Mouse (Mus musculus) forebrain, embryonic 16.5 days (tissue): ENCODE measurements around the gene Gatad2a. TPM values are rescaled to one million over a fixed set of nuclear protein-coding genes. Genes with fewer than 3 reads are reported as not detected.
"Not testable (repeated sequence)": the region's sequence is repeated elsewhere in the genome, so short reads cannot be mapped to it uniquely, and the experiment has no call there.

Source experiments
- ATAC-seq: fragments of 200-750 bp; cut with Nextera tagmentation; 2 replicates; pipeline ENCODE4 v1.8.0; 2017; ENCODE audit warnings: mild to moderate bottlenecking, moderate library complexity
- H3K27ac ChIP-seq: fragments of 300-500 bp; sonication (generic); 2 replicates; pipeline ENCODE4 v1.5.1; 2014; ENCODE audit warnings: low read length, control low read depth
- H3K27me3 ChIP-seq: fragments of 300-500 bp; sonication (generic); replicated peaks from 2 replicates; pipeline ENCODE4 v1.6.1; 2014; ENCODE audit warnings: low read length; ENCODE audit not compliant: control insufficient read depth, insufficient read depth
- H3K36me3 ChIP-seq: fragments of 300-500 bp; sonication (generic); 2 replicates; pipeline ENCODE4 v1.6.1; 2014; ENCODE audit not compliant: control insufficient read depth, insufficient read depth
- H3K4me1 ChIP-seq: fragments of 300-500 bp; sonication (generic); replicated peaks from 2 replicates; pipeline ENCODE4 v1.6.1; 2014; ENCODE audit warnings: low read length; ENCODE audit not compliant: control insufficient read depth, insufficient read depth
- H3K4me2 ChIP-seq: fragments of 300-500 bp; sonication (generic); 2 replicates; pipeline ENCODE4 v1.6.1; 2014; ENCODE audit warnings: mild to moderate bottlenecking, low read length, control low read depth
- H3K4me3 ChIP-seq: fragments of 300-500 bp; sonication (generic); replicated peaks from 2 replicates; pipeline ENCODE4 v1.5.1; 2014; ENCODE audit warnings: mild to moderate bottlenecking, low read length, control low read depth
- H3K9ac ChIP-seq: fragments of 300-500 bp; sonication (generic); replicated peaks from 2 replicates; pipeline ENCODE4 v1.6.1; 2014; ENCODE audit warnings: low read depth, low read length, control low read depth
- H3K9me3 ChIP-seq: fragments of 300-500 bp; sonication (generic); 2 replicates; pipeline ENCODE4 v1.6.1; 2016; ENCODE audit warnings: low read length; ENCODE audit not compliant: control insufficient read depth
- WGBS: fragments of 180-500 bp; shearing (Covaris S2); extraction: QIAGEN DNeasy Blood & Tissue Kit; methylation state at CpG from one replicate; pipeline ENCODE4 v1.1.7; 2014; 5-methylcytosine and 5-hydroxymethylcytosine counted together
- polyA plus RNA-seq: library from polyadenylated mRNA; unstranded; fragments of >200 nt; fragmentation: Nextera tagmentation; extraction: Ambion mirVana; gene quantifications from 2 replicates; pipeline ENCODE4 v1.2.1, GENCODE M21; 2015

Gene Gatad2a
- polyA plus RNA-seq, 1 experiment from 2014 or later: 22.6 TPM

- no peak overlapping the region for H3K4me2 ChIP-seq
- H3K4me1 ChIP-seq: no peaks in the 10 kb centered on the region
- 71% methylated on average over 1 of the region's 1 CpGs for WGBS
- H3K36me3 ChIP-seq: peaks cover 29% of the 10 kb centered on the region
- H3K27ac ChIP-seq: no peak overlapping the region
- H3K9me3 ChIP-seq: no peaks in the 10 kb centered on the region
- no peak overlapping the region for H3K9ac ChIP-seq
- no peaks in the 10 kb centered on the region for H3K27me3 ChIP-seq
- no peak for ATAC-seq
- no peak overlapping the region for H3K4me3 ChIP-seq
Observed at GRCm38 (mm10) chr8:70015017-70015416, 18.8 kb upstream of the Gatad2a start.

GRCm38 (mm10) chr8:70012763-70013162 lies 16.6 kb upstream of the Gatad2a start:
- WGBS: 88% methylated on average over 1 of the region's 1 CpGs
- H3K4me1 ChIP-seq: no peaks in the 10 kb centered on the region
- H3K36me3 ChIP-seq: peaks cover 14% of the 10 kb centered on the region
- H3K27me3 ChIP-seq: no peaks in the 10 kb centered on the region
- H3K9me3 ChIP-seq: no peaks in the 10 kb centered on the region
- H3K4me3 ChIP-seq: no peak overlapping the region
- no peak overlapping the region for H3K4me2 ChIP-seq
- H3K27ac ChIP-seq: no peak overlapping the region
- H3K9ac ChIP-seq: no peak overlapping the region
- ATAC-seq: 0 out of 2 replicates have a peak, but pooled peaks have one; percentile 22

DNA sequence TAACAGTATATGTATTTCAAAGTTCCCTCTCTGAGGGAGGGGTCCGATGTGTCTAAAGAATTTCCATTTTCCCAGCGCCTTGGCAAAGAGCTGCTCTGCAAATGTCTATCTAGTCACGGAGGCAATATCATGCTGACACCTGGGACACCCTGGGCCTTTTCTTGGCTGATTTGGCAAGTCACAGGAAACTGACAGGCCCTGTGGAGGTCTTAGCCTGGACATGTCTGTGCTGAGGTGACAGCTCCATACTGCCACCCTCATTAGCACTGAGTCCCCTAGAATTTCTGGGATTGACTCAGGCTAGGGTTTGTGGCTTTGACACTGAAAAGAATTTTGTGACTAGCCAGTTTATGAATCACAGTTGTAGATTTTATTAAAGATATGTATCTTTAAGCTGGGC lies 16.2 kb upstream of the Gatad2a start:
- Histone ChIP-seq H3K4me1 (no peaks in the 10 kb centered on the region), H3K9ac (no peak overlapping the region), H3K27ac (no peak overlapping the region), H3K4me3 (no peak overlapping the region), H3K27me3 (no peaks in the 10 kb centered on the region), H3K36me3 (peaks cover 10% of the 10 kb centered on the region), H3K4me2 (no peak overlapping the region), H3K9me3 (no peaks in the 10 kb centered on the region)
- WGBS: 78% methylated on average over 3 of the region's 3 CpGs
- no peak for ATAC-seq

DNA sequence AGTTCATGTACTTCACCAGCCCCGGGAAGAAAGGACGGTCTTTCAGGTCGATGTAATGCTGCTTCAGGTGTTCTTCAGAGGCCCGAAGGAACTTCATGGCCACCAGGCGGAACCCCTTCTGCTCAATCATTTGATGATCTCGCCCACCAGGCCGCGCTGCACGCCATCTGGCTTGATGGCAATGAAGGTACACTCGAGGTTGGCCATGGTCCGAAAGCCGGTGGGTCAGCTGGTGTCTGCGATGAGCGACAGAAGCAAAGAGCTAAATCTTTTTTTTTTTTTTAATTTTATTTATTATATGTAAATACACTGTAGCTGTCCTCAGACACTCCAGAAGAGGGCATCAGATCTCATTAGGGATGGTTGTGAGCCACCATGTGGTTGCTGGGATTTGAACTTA lies 14.6 kb upstream of the Gatad2a start:
- 92% methylated on average over 14 of the region's 14 CpGs for WGBS
- not testable (repeated sequence) for ATAC-seq, H3K9ac ChIP-seq

DNA sequence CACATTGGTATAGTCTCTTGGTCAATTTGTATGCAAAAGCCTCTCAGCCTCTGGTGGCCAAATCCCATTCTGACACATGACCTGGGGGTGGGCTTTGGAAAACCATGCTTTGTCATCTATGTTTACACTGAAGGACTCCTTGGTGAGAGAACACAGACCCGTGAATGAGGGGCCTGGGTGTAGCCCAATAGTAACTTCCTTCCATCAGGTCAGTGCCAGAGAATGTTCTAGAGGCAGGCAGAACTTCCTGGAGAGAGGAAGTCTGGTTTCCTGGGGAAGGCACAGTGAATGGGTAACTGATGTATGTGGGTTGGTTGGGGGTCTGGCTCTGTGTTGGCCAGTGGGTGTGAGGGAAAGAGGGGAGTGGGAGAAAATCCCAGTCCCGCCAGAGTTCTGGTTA lies 9.0 kb upstream of the Gatad2a start:
- ATAC-seq: no peak
- Histone ChIP-seq H3K36me3 (no peaks in the 10 kb centered on the region), H3K9ac (no peak overlapping the region), H3K27me3 (no peaks in the 10 kb centered on the region), H3K4me2 (no peak overlapping the region), H3K4me1 (no peaks in the 10 kb centered on the region), H3K27ac (no peak overlapping the region), H3K9me3 (no peaks in the 10 kb centered on the region), H3K4me3 (no peak overlapping the region)
- WGBS: 53% methylated on average over 2 of the region's 2 CpGs

More for the DNA sequence above, 14.6 kb upstream of the Gatad2a start:
- H3K9me3 ChIP-seq, H3K4me3 ChIP-seq, H3K27me3 ChIP-seq, H3K4me2 ChIP-seq, H3K27ac ChIP-seq, H3K36me3 ChIP-seq, H3K4me1 ChIP-seq: not testable (repeated sequence)

DNA sequence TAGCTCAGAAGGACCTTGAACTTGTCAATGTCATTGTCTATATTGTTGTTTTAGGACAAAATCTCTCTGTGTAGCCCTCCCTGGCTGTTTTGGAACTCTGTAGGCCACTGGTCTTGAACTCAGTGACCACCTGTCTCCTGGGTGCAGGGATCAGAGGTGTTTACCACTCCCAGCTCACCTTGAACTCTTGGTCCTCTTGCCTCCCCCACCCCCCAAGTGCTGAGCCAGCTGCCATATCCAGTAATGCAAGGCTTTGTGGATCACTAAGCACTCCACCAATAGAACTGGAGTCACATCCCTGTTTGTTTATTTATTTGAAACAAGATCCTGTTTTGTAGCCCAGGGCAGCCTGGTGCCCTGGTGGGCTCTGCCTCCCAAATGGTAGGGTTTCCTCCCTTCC lies 8.2 kb upstream of the Gatad2a start:
- no peak for ATAC-seq
- Histone ChIP-seq H3K36me3 (no peaks in the 10 kb centered on the region), H3K4me2 (no peak overlapping the region), H3K9me3 (no peaks in the 10 kb centered on the region), H3K9ac (no peak overlapping the region), H3K4me3 (no peak overlapping the region), H3K27me3 (no peaks in the 10 kb centered on the region), H3K4me1 (no peaks in the 10 kb centered on the region), H3K27ac (no peak overlapping the region)

- no peak overlapping the region for H3K4me3 ChIP-seq
- 49% methylated on average over 4 of the region's 4 CpGs for WGBS
Observed at GRCm38 (mm10) chr8:70003204-70003657, 7.0 kb upstream of the Gatad2a start.

DNA sequence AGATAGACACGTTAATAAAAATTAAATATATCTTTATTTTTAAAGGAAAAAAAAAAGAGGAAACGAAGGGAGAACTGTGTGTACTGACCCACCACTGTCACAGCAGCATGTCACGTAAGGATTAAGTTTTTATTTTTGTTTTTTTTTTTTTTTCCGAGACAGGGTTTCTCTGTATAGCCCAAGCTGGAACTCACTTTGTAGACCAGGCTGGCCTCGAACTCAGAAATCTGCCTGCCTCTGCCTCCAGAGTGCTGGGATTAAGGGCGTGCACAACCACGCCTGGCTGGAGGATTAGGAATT lies 5.7 kb upstream of the Gatad2a start:
- not testable (repeated sequence) for H3K4me1 ChIP-seq, H3K4me3 ChIP-seq, H3K9me3 ChIP-seq, ATAC-seq, H3K27ac ChIP-seq, H3K27me3 ChIP-seq, H3K9ac ChIP-seq, H3K36me3 ChIP-seq, H3K4me2 ChIP-seq
- WGBS: 44% methylated on average over 7 of the region's 7 CpGs

More at GRCm38 (mm10) chr8:70003204-70003657, 7.0 kb upstream of the Gatad2a start:
- no peak for ATAC-seq
- Histone ChIP-seq H3K9me3 (no peaks in the 10 kb centered on the region), H3K4me1 (no peaks in the 10 kb centered on the region), H3K27me3 (no peaks in the 10 kb centered on the region), H3K36me3 (no peaks in the 10 kb centered on the region), H3K4me2 (no peak overlapping the region), H3K27ac (no peak overlapping the region), H3K9ac (no peak overlapping the region)

- ATAC-seq: no peak
- Histone ChIP-seq H3K36me3 (no peaks in the 10 kb centered on the region), H3K27me3 (no peaks in the 10 kb centered on the region), H3K4me2 (no peak overlapping the region), H3K9ac (no peak overlapping the region), H3K4me1 (peaks cover 4% of the 10 kb centered on the region), H3K27ac (no peak overlapping the region), H3K4me3 (no peak overlapping the region), H3K9me3 (no peaks in the 10 kb centered on the region)
- 5% methylated on average over 16 of the region's 16 CpGs for WGBS
Observed at GRCm38 (mm10) chr8:70001176-70001891, 5.2 kb upstream of the Gatad2a start.

- peaks cover 7% of the 10 kb centered on the region for H3K4me1 ChIP-seq
- H3K4me3 ChIP-seq: no peak overlapping the region
- H3K27ac ChIP-seq: no peak overlapping the region
- H3K9ac ChIP-seq: no peak overlapping the region
- H3K27me3 ChIP-seq: no peaks in the 10 kb centered on the region
- WGBS: 81% methylated on average over 2 of the region's 2 CpGs
- no peak for ATAC-seq
- no peak overlapping the region for H3K4me2 ChIP-seq
- H3K9me3 ChIP-seq: no peaks in the 10 kb centered on the region
- H3K36me3 ChIP-seq: no peaks in the 10 kb centered on the region
Observed at GRCm38 (mm10) chr8:70000226-70000625, 4.0 kb upstream of the Gatad2a start.
